Mouse (Mus musculus) left cerebral cortex, adult 2 months (tissue): ENCODE results near the gene Gdf1. TPM values are rescaled to one million over a fixed set of nuclear protein-coding genes. Genes with fewer than 3 reads are reported as not detected.

ENCODE experiments used
- DNase-seq, 2 experiments: peaks; one replicate each; pipeline ENCODE4 v3.0.0; 2021 to 2022; ENCODE audit warnings: low spot score in 2 of 2, mixed read lengths in 1 of 2; ENCODE audit errors: extremely low spot score in 1 of 2
- H3K27ac ChIP-seq: fragments of 200-600 bp; 2 replicates; pipeline ENCODE4 v1.8.1; 2022
- H3K4me3 ChIP-seq: fragments of 200-600 bp; 2 replicates; pipeline ENCODE4 v1.8.1; 2022
- CTCF ChIP-seq: fragments of 200-600 bp; IDR thresholded peaks from 2 replicates; pipeline ENCODE4 v1.8.1; 2022; ENCODE audit warnings: antibody characterized with exemption, mild to moderate bottlenecking, moderate library complexity
- intact Hi-C: fragments of 180-260 bp; cut with DNase I; formaldehyde crosslinking; loops from one replicate; pipeline ENCODE4 v1.15.1; 2025
- total RNA-seq, 2 experiments: library from RNA; stranded (reverse); gene quantifications; 2 replicates each; pipeline ENCODE4 v1.2.3; 2021

Gdf1 gene
- total RNA-seq, 2 experiments from 2014 or later, result 8.2 to 17.1 TPM

DNA sequence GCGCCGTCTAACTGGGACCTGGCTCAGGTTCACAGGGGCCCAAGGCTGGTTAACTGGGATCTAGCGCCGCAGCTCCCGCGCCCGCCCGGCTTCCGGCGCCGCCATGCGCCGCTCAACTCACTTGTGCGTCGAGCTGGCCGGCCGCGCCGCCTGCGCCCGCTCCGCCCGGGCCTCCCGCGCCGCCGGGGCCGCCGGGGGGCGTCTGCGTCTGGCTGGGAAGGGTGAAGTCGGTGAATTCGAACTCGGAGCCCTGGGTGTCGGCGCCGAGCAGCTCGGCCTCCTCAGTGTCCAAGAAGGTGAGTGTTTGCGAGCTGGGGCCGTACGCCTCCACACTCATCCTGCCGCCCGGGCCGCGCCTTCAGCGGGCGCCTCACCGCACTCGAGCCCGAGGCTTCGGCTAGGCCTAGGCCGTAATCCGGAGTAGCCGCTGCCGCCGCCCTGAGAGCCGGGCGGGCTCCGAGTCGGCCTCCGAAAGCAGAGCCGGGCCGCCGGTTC, 23.1 kb downstream of the Gdf1 start:
- peak overlapping the region; percentile 82 for H3K27ac ChIP-seq

DNA sequence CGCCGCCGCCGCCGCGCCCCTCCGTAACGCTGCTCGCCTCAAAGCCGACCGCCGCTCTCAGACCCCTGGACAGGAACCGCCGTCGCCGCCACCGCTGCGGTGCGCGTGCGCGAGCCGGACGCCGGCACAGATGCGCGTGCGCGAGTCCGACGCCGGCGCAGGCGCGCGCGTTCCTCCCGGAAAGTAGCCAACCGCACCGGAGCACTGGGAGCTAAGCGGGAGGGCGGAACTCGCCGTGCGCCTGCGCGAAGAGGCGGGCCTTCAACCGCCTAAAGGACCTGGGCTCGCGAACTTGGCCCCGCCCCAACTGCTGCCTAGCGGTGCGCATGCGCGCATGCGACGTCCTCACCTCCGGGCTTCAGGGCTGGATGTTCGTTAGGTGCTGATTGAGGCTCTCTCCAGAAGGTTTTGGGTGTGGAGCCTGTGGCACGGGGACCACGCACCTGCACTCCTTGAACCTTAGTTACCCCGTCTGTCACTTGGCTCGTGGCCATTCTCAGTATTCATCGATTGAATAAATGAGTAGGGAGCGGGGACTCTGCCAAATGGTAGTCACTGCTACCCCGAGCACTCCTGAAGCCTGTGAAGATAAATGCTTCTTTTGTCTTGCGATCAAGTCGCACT, 23.7 kb downstream of the Gdf1 start, which contains the start of gene Upf1:
Upf1 (minus strand) TSS at position 85 of the 624 bp plus-strand sequence.
- TF ChIP-seq CTCF, result no peak

More for the DNA sequence above, 23.1 kb downstream of the Gdf1 start:
- DNase-seq, result peak in 1 of 2 experiments; percentile 57
- peak overlapping the region; percentile 87 for H3K4me3 ChIP-seq
- intact Hi-C loops, result loop anchor here (5.0 to 10.0 kb wide), 2 partner anchors 65 to 152 kb away; partner anchors contain the start of gene Rex1bd
- TF ChIP-seq CTCF, result no peak

DNA sequence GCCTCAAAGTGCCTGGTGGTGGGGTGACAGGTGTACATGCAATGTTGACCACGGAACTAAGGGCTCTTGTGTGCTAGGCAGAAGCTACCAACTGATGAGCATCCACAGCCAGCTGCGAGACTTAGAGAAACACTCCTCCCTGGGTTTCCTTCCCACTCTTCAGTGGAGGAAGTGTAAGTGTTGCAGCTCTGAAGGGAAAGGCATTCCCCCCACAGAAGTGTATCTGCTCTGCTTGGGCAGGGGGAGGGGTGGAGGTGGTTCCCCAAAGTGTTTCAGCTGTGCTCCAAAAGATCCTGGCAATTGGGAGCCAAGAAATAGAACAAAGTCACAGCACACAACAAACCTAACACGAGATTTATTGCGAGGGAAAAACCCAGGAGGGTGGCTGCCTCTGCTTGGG, 24.4 kb downstream of the Gdf1 start:
- Histone ChIP-seq H3K27ac (peak overlapping the region; percentile 90), H3K4me3 (peak overlapping the region; percentile 87)
- no peak for TF ChIP-seq CTCF
- DNase-seq, result no peak
- intact Hi-C loops, result loop anchor here (5.0 to 10.0 kb wide), 2 partner anchors 63 to 151 kb away; partner anchors contain the start of gene Rex1bd

More for the DNA sequence above, 23.7 kb downstream of the Gdf1 start, which contains the start of gene Upf1:
- peak; percentile 100 for DNase-seq
- Histone ChIP-seq H3K27ac (peak within 1 kb of the TSS; percentile 90), H3K4me3 (peak within 1 kb of the TSS; percentile 87)
- intact Hi-C loops, result loop anchor here (5.0 to 10.0 kb wide), 2 partner anchors 64 to 151 kb away; partner anchors contain the start of gene Rex1bd

DNA sequence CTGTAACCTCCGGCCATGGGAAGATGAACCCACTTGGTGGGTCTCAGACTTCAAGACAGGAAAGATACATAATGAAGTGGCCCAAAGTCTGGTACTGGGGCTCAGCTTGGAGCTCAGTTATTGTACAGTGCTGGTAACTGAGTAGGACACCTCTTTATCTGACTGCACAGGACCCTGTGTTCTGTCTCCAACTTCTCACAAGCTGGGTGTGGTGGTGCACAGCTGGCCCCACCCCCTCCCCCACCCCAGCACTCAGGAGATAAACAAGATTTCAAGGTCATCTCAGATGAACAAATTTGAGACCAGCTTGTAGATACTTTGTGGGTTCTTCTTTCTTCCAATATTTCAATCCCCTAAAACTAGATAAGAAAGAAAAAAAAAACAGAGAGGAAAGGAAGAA, 26.5 kb downstream of the Gdf1 start:
- no peak for DNase-seq
- H3K4me3 ChIP-seq, result no peak overlapping the region
- TF ChIP-seq CTCF, result no peak
- intact Hi-C loops, result loop anchor here (10.0 kb wide), 1 partner anchor 149 kb away; the partner anchor contains the start of gene Rex1bd
- no peak overlapping the region for H3K27ac ChIP-seq

DNA sequence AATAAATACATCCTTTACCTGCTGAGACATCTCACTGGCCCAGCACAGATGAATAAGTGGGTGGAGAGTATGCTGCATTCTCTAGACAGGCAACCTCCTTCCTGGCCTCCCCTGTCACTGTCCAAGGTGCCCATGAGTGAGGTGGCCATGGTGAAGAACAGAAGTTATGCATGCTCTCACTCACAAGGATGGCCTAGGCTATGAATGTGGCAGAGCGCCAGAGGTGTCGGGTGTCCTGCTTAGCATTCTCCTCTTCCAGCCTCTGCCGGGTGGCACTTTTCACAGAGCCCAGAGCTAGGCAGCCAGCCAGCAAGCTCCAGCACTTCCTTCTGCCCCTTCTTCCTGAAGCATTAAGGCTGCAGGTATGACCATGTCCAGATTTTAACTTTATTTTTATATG, 29.8 kb downstream of the Gdf1 start:
- intact Hi-C loops, result loop anchor here (10.0 kb wide), 1 partner anchor 145 kb away; the partner anchor contains the start of gene Rex1bd
- no peak overlapping the region for H3K4me3 ChIP-seq
- no peak for TF ChIP-seq CTCF
- DNase-seq, result no peak
- H3K27ac ChIP-seq, result no peak overlapping the region

DNA sequence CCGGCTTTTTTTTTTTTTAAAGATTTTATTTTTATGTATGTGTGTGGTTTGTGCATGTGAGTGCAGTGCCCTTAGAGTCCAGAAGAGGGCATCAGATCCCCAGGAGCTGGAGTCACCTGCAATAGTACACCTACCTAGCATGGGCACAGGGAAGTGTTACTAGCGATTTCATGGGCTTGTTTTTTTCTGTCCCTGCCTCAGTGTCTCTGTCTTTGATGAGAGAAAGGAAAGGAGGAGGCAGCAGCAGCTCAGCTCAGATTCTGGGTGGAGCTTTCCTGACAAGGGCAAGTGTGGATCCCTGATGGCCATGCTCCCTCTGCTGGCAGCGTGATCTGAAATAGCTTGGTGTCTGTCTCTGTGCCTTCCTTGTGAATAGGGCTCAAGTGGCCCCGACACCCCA, 31.2 kb downstream of the Gdf1 start:
- DNase-seq, result no peak
- Histone ChIP-seq H3K4me3 (no peak overlapping the region), H3K27ac (no peak overlapping the region)
- TF ChIP-seq CTCF, result peak; percentile 12
- intact Hi-C loops, result no loop called here

DNA sequence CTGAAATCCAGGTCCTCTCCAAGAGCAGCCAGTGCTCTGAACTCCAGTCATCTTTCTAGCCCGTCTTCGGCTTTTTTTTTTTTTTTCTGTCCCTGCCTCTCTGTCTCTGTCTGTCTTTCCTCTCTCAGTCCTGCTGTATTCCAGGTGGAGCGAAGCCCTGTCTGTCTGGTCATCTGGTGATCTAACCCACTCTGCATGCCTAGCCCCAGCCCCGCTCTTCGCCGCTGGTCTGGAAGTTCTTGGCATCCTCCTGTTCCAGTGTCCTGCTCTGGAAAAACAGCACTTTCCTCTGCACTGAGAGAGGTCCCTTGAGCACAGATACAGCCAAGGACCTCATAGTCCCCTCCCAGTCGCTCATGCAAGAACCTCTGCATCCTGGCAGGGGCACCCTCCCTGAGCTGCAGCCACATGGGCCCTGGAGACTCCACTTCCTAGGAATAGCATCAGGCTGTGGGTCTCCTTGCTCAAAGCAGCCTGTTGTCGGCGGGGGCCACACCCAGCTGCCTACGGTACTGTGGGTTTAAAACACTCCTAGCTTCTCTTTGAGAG, 31.9 kb downstream of the Gdf1 start:
- TF ChIP-seq CTCF, result no peak
- no peak overlapping the region for H3K27ac ChIP-seq
- DNase-seq, result no peak
- no peak overlapping the region for H3K4me3 ChIP-seq
- intact Hi-C loops, result no loop called here

DNA sequence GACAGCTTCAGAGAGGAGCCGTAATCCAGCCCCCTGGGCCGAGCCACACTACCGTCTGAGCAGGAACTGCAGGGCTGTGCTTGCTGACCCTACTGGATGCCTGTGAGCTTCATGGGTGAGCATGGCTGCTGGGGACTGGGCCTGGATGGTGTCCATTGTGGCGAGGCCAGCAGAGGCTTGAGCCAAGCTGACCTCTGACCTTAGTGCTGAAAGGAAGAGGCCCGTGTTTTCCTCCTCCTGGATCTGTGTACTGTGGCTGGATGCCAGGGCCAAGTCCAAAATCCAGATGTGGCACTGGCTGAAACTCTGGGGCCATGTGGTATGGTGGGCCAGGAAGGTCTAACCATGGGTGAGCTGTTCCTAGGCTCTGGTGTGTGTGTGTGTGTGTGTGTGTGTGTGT, 34.4 kb downstream of the Gdf1 start:
- no peak for TF ChIP-seq CTCF
- no peak for DNase-seq
- intact Hi-C loops, result no loop called here
- Histone ChIP-seq H3K27ac (no peak overlapping the region), H3K4me3 (no peak overlapping the region)

DNA sequence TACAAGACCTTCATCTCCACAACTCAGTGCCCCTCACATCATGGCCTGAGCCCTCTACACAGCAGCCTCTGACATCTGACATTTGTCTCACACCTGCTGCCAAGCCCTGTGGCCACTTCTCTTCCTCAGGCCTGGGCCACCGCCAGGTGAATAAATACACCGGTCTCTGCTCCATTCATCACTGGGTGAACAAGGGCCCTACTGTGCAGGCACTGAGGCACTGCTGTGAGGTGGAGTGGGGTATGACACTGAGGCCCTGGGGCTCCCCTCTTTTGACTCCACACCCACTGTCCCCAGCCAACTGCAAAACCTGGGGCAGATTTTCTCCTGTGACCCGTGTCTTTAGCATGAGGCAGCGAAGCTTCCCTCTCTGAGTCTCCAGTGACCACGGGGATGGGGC, 37.0 kb downstream of the Gdf1 start:
- intact Hi-C loops, result no loop called here
- no peak overlapping the region for H3K27ac ChIP-seq
- no peak for TF ChIP-seq CTCF
- no peak overlapping the region for H3K4me3 ChIP-seq
- no peak for DNase-seq

DNA sequence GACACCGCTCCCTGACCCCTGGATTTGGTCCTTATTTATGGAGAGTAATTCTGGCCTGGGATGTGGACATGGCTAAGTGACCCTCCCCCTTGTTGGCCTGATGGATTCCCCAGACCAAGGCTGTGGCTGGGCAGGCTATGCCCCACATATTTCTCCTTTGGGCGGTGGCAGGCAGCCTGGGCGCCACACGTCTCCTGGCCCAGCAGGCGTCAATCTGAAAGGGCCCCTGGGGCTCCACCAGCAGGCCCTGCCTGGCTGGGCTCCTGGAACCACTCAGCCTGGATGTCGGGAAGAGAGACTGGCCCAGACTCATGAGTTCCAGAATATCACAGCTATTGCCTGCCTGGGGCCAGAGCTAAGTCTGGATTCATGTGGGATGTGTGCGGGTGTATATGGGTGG, 40.9 kb downstream of the Gdf1 start:
- no peak for DNase-seq
- intact Hi-C loops, result no loop called here
- Histone ChIP-seq H3K27ac (no peak overlapping the region), H3K4me3 (no peak overlapping the region)
- TF ChIP-seq CTCF, result no peak

DNA sequence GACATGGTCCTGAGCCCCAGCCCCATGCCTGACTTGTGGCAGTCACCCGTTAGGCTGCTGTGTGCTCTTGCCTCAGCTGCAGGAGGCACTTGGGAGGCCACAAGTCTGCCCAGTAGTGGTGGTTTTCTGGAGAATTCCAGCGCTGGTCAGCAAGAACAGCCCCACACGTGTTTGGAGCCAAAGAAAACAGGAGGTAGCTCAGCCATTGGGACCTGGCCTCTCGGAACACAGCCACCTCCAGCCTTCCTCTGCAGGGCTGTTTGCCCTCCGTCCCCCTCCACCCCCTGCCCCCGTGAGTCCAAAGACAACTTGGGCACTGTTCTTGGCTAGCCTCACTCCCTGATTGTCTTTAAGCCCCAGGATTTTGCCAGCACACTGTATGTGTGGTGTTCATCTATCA, 42.3 kb downstream of the Gdf1 start:
- intact Hi-C loops, result no loop called here
- Histone ChIP-seq H3K27ac (no peak overlapping the region), H3K4me3 (no peak overlapping the region)
- no peak for TF ChIP-seq CTCF
- DNase-seq, result no peak
